Mouse (Mus musculus): ENCODE results near the gene Lsg1.

Lsg1 gene

DNA sequence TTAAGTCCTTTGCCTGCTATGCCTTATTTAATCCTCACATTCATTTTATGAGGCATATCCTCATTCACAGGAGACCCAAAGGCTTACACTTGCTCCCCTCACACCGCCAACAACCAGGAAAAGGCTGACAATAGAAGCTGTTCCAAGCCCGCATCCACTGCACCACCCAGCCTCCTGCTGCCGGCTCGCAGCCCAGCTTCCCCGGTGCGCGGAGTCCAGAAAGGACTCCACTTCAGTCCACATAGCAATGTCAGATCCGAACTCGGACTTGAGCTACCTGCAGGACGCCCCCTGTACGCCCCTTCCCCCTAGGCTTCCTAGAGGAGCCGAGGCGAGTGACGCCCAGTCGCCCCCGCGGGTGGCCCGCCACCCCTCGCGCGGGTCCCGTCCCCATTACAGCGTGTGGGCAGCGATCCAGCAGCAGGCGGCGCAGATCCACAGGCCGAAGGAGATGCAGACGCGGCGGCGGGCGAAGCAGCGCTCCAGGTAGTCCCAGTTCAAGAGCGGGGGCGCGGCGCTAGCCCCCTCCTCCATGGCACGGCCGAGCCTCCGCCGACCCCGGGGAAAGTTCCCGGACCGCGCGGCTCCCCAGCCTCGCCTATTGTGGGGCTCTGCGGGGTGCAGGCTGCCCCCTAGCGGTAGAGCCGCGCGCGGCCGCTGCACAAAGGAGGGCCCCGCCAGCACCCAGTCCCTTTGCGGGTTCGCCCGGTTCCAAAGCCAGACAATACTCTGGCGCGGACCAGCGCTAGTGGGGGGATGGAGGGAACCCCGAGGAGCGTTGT lies 37.2 kb downstream of the Lsg1 start:
- DNase-seq: peak; percentile 83

DNA sequence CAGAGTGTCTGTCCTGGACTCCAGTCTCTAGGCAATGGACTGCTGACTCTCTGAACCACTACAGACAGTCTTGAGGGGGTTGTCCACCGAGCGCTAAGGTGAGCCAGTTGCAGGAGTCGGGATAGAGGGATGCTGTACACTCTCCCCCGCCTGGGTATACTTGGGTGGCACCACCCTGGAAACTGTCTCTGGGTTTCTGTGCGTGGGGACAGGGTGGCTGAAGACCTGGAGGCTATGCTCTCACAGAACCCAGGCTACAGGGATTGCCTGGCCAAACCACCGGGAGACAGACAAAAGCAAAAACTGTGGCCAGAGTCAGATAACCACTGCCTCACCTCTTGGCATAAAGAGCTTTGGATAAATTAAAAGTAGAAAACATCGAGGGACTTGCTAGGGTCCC lies 37.9 kb downstream of the Lsg1 start:
- DNase-seq: no peak

DNA sequence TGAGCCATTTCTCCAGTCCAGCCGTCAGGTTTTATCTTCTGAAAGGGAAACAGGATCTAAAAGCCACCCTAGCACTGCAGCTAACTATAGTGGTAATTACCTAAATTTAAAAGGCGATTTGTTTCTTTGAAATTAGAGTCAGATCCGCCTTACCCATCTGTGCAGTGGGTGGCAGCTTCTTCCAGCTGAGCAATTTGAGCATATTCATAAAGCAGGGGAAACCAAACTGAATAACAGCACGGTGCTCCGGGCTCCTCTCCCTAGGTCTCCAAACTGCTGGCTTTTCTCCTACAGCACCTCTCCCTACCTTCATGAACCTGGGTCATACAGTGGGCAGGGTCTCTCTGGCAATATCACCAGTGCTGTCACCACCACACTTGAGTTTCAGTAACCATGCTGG lies 39.1 kb downstream of the Lsg1 start:
- DNase-seq: no peak

DNA sequence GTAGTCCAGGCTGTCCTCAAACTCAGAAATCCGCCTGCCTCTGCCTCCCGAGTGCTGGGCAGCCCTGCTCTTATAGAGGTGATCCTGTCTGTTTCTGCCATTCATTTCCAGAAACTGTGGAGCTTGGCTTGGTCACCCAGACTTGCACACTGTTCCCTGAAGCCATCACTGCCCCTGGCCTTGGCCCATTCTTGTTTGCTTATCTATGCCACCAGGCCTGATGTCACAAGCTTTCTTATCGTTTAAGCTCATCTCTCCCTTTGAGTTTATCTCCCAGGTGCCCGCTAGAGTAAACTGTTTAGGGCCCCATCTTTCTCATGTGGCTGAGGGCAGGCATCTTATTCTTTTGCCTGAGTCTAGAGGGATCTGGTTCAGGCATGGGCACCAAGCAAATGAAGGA lies 42.7 kb downstream of the Lsg1 start:
- DNase-seq: no peak

DNA sequence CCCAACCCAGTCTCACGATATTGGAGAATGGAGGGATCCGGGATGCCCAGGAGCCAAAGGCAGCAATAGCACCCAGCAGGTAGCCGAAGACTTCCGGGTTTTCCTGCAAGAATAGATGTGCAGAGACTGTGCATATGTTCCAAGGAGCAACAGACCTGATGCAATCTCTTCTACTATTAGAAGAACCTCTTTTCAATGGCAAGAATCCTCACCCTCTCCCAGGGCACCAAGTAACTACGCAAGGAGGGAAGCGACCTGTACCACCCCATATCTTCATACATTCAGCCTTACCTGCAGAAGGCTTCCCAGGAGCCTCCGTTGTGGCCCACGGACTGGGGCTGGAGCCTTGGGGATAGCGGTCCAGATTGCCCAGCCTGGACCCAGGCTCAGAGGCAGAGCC lies 44.0 kb downstream of the Lsg1 start:
- DNase-seq: no peak

DNA sequence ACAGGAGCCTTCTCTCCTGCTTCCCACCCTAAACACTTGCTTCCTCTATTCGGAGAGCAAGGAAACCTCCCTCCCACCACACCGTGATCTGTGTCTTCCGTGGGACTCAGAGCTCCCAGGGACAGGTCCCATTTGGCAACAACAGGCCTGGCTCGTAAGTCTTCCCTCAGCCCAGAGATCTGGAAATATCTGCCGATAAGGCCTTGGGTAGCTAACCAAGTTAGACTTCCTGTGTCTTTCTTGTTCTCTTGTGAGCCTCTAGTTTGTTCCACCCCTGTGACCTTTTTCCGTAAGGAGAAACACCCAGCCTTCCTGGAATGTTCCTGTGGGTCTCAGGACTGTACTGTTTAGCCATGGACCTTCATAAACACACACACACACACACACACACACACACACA lies 44.6 kb downstream of the Lsg1 start:
- DNase-seq: peak; percentile 52

DNA sequence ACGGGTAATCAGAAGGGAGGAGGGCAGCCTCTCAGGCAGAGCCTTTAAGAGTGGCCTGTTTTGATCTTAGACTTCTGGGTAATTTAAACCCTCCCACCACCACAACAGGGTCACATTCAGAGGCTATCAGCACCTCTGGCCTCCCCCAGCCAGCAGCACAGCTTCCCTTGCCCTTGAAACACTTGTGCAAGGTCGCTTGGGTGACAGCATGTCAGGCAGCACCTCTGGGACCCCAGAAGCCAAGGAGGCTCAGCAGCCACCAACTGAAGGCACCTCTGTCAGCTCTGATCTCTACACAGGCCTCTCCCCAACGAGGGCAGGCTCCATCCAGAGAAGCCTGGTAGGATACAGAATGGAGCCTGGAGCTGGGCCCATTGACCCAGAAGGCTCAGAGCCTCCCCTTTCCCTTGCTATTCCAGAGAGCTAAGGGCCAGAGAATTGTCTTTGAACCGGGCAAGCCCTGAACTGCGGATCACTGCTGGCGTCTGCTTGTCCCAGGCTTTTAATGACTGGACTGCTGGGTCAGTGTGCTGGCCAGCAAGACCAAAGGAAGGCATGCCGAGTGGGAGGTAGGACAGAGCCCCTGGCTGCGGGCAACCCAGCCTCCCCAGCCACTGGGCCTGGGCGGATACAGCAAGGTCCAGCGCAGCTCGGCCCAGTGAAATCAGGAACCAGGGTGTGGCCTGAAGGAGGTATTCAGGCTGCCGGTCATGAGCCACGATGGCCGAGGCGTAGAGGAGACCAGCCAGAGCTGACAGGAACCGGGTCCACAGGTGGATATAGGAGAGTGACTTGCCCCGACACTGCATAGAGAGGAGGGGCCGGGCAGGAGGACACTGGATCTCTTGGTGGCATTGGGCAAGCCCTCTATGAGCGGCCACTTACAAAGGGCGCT lies 47.0 kb downstream of the Lsg1 start:
- no peak for DNase-seq

DNA sequence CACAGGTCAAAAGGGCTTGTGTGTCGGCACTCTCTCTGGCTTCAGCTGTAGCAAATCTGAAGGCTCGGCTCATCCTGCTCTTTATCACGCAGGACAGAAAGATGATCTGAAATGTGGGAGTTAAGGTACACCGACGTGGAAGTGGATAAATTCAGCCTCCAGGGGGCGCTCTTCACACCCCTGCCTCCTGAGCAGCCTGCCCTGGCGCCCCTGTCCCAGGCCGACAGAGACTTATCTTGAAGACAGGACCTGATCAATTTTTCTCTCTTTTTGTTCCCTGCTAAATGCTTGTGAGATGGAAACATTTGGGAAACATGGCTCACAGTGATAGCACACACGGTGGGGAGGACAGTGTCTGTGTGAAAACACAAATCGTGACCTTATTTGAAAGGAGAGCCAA lies 48.0 kb downstream of the Lsg1 start:
- DNase-seq: peak; percentile 77

DNA sequence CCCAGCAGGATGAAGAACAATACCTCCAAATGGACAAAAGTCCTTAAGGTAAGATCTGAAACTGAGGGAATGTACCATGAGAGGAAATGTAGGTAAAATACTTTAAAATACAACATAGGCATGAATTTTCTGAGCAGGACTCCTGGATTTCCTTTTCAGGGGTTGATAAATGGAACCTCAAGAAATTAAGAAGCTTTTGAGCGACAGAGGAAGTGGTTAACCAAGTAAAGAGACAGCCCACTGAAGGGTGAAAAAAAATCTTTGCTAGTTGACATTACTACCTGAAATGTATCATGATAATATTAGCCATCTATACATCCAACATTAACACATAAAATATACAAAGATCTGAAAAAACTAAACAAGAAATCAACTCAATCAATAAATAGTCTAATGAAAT lies 52.3 kb downstream of the Lsg1 start:
- DNase-seq: no peak

DNA sequence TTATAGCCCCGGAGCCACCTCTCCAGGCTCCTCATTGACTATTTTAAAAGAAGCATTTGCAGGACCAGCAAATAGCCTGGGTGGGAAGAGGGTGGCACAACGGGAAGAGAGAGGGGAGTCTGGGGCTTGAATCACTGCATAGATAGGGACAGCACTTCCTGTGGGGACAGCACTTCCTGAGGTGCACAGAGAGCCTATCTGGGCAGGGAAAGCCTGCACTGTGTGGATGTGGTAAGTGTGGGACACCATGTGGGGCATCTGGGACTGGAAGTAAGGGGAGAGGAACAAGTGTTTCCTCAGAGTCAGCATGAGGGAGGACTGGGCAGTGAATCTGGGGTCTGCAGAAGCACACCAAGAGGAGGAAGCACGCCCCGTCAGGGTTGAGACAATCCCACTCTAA lies 53.8 kb downstream of the Lsg1 start:
- DNase-seq: no peak

DNA sequence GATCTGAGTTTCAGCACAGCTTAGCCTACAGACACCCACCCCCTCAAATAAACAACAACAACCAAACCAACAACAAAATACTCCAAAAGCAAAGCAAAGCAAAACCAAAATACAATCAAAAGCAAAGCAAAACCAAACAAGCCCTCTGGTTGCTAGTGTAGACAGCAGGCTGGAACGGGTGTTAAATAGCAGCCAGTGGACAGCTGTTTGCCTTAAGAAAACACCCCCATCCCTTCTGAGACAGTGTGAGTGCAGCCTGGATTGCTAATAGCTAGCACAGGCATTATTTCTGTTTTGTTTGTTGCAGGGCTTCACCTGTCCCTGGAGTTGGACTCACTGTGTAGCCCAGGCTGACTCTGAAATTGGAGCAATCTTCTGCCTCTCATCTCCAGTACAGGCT lies 54.5 kb downstream of the Lsg1 start:
- DNase-seq: no peak

DNA sequence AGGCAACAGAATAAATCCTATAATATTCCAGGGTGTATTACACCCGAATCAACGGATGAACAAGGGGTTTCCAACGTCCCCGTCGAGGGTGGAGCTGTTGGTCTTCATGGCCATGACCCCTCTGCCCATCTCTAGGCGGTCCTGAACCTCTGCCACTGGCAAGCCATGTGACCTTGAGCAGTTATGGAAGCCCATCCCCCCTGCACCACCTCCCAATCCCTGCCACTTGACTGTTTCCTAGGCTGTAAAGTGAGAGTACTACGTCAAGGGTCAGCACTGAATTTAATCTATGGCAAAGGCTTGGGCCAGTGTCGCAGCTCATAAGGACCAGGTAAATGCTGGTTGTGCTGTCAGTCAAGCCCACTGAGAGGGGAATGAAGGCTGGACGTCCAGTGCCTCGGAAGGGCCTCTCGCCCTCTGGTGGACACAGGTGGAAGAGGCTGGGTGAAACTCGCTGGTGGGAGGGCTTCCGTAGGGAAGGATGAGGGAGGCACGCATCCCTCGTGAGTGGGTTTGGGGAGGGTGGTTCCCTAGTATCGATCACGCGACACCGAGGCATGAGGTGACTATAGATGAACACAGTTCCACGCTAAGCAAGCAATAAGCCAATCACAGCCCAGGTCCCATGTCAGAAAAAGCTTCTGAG lies 55.5 kb downstream of the Lsg1 start:
- peak; percentile 56 for DNase-seq

DNA sequence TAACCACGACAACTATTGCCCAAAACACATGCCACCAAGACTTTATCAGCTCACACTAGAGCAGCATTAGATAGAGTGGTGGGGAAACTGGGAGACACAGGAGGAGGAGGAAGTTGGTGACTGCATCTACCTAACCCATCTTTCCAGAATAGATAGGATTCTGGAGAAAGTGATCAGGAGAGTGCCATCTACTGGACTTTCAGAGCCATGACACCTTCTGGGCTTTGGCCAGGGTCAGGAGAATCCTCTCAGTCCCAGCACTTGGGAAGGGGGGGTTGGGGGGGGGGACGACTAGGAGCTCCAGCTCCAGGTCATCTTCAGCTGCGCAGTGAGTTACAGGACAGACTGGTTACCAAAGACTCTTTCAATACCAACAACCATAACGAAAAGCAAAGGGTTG lies 56.6 kb downstream of the Lsg1 start:
- no peak for DNase-seq

DNA sequence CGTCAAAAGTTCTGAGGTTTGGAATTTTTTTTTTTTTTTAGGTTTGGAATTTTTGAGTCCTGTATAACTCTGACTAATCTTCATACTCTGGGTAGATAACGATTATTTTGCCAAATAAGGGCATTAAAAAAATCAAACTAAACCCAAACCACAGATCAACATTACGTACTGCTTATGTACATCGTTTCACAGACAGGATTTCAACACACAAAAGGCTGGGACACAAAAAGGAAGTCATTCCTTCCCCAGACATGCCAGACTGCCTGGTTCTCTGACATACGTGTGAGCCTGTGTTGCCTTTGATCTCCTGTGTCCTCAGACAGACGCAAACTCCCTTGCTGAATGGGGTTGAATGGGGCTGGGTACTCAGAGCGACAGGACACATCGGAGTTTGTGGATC lies 59.0 kb downstream of the Lsg1 start:
- DNase-seq: no peak

DNA sequence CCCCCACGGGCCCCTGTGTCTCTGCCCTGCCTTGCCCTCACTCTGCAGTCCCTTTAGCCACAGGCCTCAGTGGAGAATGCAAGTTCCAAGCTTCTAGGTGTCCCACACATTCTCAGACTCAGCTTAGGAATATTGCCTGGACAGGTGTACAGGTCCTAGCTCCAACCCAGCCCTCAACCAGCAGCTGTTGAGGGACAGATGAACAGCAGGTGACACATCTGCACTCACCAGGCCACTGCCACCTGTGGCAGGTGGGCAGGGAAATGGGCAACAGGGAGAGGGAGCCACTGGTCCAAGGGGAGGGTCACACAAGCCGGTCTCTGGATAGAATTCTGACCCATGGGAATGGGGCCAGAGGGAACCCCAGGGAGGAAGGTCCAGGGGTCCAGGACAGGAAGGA lies 59.5 kb downstream of the Lsg1 start:
- DNase-seq: no peak

DNA sequence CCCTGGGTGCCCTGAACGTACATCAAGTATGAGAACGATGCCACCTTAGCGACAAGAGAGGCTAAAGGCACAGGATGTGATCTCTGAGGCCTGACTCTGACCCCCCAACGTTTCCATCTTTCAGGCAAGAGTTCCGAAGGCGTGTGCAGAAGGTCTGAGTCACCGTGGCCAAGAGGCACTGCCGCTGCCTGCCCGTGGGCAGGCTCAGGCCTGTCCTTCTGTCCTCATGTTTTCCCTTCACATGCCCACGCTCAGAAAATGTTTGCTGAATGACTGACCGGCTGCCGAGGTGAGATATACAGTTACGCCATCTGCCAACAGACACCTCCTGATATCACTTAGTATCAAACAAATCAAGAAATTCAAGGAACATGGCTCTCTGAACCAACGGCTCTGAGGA lies 61.6 kb downstream of the Lsg1 start:
- no peak for DNase-seq

DNA sequence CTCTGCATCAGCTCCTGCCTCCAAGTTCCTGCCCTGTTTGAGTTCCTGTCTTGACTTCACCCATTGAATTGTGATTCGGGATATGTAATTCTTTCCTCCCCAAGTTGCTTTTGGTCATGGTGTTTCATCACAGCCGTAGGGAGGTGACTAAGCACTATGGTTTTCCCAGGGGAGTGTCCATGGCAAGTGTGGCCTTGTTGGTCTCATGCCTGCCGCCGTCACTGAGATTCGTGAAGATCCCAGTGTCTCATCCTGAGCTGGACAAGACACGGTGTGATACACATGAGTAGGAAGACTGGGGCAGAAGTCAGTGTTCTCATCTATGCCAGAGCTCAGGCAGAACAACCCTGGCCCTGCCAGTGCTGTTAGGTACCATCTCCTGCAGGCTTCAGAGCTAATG lies 62.9 kb downstream of the Lsg1 start:
- no peak for DNase-seq

DNA sequence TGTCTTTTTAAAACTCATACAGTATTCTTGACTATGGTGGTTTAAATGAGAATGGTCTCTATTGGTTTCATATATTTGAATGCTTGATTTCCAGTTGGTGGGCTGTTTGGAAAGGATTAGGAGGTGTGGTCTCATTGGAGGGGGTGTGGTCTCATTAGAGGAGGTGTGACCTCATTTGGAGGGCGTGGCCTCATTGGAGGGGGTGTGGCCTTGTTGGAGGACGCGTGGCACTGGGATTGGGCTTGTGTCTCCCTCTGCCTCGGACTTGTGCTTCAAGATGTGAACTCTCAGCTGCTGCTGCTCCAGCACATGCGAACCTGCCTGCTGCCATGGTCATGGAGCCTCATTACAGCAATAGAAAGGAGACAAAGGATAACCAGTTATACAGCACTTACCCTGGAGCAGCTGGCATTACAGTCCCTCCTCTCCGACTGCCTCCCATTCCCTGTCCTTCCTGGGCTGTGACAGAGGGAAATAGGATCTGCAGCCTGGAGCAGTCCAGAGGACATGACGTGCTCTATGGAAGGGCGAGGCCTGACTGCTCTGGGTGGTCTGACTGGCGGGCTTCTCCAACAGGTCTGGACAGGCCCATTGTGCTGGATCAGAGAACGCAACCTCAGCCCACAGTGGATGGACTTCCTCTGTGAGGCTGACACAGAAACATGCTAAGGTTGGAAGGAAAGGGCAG lies 65.0 kb downstream of the Lsg1 start:
- no peak for DNase-seq

DNA sequence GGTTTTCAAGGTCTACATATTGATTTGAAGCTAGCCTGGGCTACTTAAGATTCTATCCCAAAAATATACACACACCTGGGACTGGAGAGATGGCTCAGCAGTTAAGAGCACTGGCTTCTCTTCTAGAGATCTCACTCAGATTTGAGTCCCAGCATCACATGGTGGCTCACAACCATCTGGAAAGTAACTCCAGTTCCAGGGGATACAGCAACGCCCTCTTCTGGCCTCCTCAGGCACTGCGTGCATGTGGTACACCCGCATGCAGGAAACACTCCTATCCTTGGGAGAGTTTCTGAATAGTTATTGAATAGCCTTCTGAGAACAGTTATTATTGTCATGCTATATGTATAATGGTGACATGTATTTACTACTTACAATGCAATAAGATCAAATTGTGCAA lies 66.2 kb downstream of the Lsg1 start:
- DNase-seq: no peak

DNA sequence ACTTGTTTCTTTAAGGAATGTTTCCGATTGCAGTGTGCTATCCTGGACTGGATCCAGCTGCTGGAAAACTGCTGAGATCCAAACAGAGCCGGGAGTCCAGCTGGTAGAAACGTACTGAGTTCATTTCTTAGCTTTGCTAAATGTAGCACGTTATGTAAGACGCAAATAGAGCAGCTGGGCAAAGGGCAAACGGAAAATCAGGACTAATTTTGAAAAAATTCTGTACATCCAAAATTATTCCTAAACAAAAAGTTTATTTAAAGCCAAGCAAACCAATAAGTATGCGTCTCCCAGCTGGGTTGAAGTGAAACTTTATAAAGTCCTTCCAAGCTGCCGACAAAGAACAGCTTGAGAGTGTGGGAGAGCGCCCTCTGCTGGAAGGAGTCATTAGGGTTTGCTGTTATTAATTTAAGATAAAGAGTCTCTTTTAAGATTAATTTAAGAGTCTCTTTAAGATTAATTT lies 67.0 kb downstream of the Lsg1 start:
- DNase-seq: peak; percentile 93

DNA sequence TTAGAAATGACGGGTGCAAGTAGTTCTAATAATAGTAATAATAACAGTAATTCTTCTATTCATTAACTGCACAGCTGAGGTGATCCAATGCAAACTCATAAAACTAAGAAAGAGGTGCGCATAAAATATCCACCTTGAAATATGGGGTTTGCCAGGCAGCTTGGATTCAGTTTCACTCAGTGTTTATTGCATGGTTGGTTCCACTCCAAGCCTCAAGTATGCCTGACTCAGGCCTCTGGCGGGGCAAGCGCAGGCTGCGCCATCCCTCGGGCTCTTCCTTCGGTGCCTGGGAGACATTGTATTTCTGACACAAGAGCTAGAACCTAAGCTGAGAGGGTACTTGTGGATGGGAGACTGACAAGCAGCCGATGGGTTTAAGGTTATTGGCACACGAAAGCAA lies 68.8 kb downstream of the Lsg1 start:
- peak; percentile 66 for DNase-seq

DNA sequence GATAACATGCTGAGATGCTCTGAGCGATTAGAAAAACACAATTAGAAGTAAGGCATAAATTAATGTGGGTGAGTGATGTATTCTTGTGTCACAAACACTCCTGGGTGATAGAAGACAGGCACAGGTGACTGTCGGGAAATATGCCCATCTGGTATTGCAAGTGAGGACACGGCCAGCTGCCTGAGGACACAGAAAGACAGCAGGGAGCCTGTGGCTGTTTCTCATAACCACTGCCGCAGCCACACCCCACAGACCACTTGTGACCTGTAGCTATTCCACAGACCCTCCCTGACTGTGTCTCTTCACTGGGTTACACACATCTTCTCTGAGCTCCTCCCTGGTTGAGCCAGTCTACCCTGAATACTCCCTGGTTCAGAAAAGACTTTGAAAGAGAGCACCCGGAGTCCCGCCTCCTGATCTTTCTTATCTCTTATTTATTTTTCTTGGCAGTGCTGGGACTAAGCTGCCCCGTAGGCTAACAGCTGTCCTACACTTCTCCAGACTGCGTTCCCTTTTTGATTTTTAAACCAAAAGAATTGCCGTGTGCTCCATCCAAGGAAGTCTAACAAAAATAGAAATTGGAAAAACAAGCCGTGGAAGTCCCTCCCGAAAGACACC lies 69.6 kb downstream of the Lsg1 start:
- no peak for DNase-seq

DNA sequence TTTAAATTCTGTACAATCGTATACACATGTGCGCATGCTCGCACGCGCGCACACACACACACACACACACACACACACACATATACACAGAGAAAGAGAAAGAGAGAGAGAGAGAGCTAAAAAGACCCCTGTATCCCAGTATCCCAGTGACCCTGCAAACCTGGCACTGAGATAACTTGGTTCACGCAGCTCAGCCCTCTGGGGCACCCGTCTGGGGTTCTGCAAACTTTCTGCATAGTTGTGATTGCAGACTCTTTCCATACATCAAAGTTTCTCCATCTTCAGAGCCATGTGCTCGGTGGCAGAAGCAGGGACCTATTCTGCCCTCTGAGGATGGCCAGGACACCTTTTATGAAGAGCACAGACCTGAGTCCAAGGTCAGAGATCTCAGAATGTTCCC lies 70.4 kb downstream of the Lsg1 start:
- no peak for DNase-seq
